Mouse (Mus musculus) forelimb bud, embryonic 11.5 days (tissue): ENCODE results near the gene Rhox3h.
"Not testable (repeated sequence)": the region's sequence is repeated elsewhere in the genome, so short reads cannot be mapped to it uniquely, and the experiment has no call there.

Experiments
- DNase-seq: peaks from one replicate; pipeline ENCODE4 v3.0.0-alpha.2; 2012; ENCODE audit warnings: low read depth, low spot score

Rhox3h gene

GRCm38 (mm10) chrX:37668664-37669063, at the start of gene Rhox3h:
Gene Rhox3h (minus strand): TSS chrX:37668764.
- not testable (repeated sequence) for DNase-seq

- no peak for DNase-seq
Observed at GRCm38 (mm10) chrX:37701821-37702387, 33.3 kb upstream of the Rhox3h start.

DNA sequence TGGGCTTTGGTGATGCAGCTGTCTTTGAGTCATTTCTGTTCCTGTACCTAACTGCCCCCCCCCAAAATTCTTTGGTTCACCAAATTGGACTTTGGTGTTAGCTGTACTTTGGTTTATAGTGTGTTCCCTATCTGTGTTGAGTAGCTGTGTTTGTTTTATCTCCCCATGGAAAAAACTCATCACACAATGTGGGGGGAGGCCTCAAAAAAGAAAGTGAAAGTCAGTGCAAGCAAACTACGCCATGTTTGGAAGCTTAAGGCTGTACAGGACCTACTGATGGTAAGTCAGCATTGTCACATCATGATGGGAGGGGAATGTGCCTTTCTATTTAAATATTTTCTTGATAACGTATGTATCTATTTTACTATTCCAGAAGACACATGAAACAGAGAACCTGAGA, 23.7 kb upstream of the Rhox3h start:
- DNase-seq, result no peak

DNA sequence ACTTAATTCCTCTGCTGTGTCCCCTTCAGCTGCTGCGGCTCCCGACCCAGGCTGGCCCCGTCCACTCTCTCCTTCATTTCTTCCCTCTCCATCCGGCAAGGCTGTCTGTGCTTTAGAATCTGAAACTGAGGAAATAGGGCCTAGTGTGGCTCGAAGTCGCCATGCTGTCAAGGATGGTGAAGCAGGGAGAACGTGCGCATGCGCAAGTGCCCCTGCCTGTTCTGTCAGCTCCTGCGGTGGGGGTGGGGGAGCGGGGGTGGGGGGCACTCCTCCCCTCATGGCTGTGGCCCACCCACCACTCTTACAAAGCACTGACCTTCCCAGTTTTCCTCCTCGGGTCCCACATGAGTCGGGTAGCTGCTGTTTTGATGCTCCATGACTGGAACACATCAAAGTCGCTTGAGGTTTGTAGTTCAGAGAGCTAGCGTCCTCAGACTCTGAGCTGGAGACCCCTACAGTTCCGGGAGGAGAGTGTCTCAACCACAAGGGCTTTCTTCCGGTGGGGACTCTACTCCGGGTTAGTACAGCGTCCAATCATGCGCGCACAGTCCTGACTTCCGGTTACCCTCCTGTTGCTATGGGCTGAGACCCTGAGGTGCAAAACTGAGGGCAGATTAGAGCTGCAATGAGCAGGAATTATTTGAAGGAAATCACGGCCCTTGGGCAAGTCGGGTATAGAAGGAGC, 14.6 kb upstream of the Rhox3h start:
- no peak for DNase-seq

GRCm38 (mm10) chrX:37673177-37673576, 4.6 kb upstream of the Rhox3h start, which contains the start of gene Rhox2h:
Gene Rhox2h (minus strand): TSS chrX:37673277.
- DNase-seq, result not testable (repeated sequence)

GRCm38 (mm10) chrX:37651227-37651626, 17.3 kb downstream of the Rhox3h start, which contains the start of gene Rhox4g:
Gene Rhox4g (minus strand): TSS chrX:37651327.
- DNase-seq, result not testable (repeated sequence)

GRCm38 (mm10) chrX:37643370-37643769, 25.2 kb downstream of the Rhox3h start, which contains the start of gene Rhox2g:
Gene Rhox2g (minus strand): TSS chrX:37643470.
- DNase-seq, result not testable (repeated sequence)

- DNase-seq, result not testable (repeated sequence)
Observed at GRCm38 (mm10) chrX:37628512-37628911, 40.1 kb downstream of the Rhox3h start, which contains the start of gene Rhox3g. Gene Rhox3g (minus strand): TSS chrX:37628612.
